Mouse (Mus musculus) right cerebral cortex, adult 2 months (tissue): ENCODE data around the gene Tnrc6c.

ENCODE experiments used
- DNase-seq, 2 experiments: peaks; one replicate each; pipeline ENCODE4 v3.0.0; 2021 to 2022; ENCODE audit warnings: low spot score in 2 of 2

The Tnrc6c gene

DNA sequence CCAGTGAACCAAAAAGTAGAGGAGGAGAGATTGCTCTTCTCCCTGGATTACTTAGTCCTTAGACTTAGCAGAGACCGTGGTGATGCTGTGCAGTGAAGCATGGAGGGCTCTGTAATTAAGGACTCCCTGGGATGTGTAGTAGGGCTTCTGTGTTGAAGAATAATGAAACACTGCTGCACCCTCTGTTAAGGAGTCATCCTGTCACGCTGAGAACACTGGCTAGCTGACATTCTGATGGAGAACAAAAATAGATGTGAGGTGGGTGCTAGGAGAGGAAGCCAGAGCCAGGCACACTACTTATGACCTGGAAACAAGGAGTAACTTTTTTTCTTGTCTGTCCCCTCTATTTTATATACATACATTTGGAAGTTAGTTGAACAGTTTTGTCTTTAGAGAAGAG, 22.6 kb downstream of the Tnrc6c start:
- no peak for DNase-seq

DNA sequence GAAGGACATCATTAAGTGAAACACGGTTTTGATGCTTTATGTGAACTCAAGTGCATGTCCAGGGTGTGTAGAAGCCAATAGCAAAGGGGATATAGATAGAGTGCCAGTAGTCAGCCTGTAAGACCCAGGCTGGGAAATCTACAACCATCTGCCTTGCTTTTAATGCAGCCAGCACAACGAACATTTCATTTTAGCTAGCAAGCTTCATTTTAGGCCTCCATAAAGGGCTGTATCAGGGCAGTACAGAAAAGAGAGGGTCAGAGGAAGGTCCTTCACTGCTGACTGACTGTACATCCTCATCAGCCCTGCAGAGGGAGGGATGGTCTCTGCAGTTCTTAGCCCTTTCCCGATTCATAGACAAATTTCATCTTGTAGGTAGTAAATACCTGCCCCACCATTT, 23.0 kb downstream of the Tnrc6c start:
- DNase-seq = no peak

DNA sequence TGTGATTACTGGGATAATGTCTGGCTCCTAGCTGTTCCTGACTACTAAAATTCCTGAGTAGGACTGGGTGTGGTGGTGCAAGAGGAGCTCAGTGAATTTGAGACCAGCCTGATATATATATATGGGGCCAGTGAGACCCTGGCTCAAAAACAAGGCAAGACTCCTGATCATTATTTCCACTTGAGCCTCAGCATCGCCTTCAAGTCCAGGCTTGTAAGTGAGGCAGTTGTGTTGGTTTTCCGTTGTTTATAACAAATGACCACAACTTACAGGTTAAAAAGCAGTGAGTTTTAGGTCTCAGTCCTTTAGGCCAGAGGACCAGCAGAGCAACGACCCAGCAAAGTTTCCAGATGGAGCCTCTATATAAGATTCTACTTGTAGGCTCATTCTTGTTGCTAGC, 23.5 kb downstream of the Tnrc6c start:
- DNase-seq = no peak

DNA sequence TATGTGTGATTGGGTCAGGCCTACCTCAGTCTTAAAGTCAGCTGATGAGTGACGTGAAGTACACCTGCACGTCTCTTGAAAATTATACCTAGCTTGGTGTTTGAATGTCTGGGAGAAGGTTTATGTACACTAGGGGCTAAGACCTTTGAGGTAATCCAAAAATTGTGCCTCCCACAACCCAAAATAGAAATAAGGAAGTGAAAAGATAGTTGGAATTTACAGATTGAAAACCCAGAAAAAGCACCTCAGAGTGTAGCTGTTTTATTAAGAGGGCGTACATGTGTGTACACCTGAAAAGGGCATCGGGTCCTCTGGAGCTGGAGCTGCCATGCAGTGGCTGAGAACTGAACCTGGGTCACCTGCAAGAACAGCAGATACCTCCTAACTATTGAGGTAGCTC, 24.1 kb downstream of the Tnrc6c start:
- no peak for DNase-seq

DNA sequence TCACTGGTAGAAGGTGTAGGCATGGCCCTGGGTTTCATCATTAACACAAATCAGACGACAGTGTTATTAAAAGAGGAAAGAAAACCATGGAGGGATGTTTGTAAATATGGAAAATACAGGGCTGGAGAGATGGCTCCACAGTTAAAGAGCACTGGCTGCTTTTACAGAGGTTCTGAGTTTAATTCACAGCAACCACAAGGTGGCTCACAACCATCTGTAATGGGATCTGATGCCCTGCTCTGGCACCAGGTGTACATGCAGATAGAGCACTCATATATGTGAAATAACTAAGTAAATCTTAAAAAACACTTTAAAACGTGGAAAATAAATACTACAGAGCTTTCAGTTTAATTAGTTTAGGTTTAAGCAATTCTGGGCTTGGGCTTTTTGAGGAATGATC, 24.7 kb downstream of the Tnrc6c start:
- DNase-seq = no peak

DNA sequence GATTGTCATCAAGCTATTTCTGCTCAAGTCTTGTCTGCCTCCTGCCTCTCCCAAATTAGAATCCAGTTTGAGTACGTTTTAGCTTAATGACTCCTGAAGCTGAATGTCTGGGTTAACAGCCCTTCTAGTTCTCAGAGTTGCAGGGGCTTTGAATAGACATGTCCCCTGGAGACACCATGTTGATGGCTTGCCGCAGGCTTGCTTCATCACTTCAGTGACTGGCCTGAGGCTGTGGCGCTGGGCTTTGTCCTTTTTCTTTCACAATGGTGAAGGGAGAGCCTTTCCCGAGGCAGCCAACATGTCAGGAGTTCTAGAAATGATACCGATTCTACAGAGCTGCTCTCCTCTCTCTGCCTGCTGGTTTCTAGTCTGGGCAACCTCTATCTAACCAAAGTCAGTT, 30.6 kb downstream of the Tnrc6c start:
- no peak for DNase-seq

DNA sequence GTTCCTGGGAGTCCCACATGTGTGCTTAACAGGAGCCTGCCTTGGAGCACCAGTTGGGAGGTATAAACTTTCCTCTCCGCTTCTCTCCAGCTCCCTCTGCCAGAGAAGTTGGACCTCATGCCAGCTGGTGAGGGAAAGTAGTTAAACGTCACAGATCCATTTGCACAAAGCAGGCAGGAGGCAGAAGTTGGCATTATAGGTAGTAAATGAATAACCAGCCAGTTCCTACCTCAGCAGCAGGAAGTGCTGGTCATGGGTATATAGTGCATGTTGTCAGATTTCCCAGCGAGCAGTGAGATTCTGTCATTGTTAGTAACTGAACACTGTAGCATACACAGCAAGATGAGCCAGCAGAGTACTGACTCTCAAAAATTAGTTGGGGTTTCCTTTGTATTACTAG, 31.4 kb downstream of the Tnrc6c start:
- DNase-seq = peak; percentile 34 to 36

DNA sequence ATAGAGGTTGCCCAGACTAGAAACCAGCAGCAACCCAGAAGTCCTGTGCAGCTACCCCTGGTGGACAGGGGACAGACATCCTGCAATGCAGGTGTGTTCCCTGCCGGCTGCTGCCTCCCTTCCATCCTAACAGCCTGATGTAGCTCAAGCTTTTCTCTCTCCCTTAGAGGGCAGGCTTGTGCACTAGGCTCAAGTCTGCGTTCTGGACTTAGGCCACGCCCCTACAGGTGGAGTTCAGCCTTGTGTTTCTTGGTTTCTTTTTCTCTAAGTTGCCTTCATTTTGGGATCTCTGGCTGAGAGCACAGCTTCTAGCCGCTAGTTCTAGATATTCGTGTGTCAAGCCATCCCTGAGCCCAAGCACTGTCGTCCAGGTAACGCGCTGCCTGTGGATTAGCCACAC, 31.9 kb downstream of the Tnrc6c start:
- no peak for DNase-seq

DNA sequence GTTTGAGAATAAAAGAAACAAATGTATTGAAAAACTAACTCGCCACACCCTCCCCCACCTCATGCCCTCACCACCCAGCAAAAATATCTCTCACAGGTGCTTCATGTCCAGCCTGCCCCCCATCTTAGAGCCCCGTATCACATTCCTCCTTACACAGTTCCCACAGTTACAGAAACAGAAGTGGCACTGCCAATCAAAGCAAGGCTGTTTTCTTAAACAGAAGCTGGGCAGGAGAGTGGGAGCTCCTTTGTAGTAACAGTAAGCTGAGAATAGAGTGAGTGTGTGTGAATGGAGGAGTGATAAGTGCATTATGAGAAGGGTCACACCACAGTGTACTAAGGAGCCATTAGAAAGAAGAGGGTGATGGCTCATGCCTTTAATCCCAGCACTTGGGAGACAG, 34.5 kb downstream of the Tnrc6c start:
- no peak for DNase-seq

DNA sequence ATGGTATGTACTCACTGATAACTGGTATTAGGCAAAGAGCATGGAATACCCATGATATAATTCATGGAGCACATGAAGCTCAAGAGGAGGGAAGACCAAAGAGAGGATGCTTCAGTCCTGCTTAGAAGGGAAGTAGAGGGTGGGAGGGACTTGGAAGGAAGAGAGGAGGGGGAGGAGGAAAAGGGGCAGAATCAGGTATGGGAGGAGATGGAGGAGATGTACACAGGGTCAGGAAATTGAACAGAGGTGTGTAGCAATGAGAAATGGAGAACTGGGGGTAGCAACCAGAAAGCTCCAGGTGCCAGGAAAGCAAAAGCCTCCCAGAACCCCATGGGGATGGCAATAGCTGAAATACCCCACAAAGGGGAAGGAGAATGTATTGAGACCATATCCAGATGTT, 37.2 kb downstream of the Tnrc6c start:
- DNase-seq = no peak

DNA sequence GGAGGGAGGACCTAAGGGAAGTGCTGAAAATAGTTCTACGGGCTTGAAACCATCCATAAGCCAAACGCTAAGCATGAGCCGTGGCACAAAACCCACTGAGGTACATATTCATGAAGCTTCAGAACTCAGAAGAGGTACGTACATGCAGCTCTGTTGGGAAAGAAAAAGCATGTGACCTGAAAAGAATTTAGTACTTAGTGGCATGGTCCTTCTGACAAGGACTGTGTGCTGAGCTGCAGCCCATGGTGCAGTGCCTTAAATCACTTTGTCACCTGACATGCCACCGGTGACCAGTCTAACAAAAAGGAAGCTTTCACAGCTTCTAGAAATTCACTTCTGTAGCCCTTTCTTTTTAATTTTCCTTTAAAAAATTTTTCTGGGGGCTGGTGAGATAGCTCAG, 40.0 kb downstream of the Tnrc6c start:
- no peak for DNase-seq

DNA sequence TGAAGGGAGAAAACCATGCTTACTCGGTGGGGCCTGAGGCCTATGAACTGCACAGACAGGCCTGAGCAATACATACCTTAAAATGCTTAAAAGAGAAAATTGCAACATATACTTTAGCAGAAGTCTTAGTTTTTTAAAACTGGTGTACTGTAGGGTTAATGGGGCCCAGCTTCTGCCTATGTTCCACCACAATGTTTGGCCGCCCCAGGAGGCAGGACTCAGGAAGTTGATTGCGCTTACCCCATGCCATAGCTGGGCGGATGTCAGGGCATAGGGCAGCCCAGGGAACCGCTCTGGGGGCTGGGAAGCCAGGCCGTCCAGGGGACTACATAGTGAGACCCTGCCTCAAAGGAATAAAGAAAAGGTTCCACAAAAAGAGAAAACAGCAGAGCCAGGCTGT, 42.5 kb downstream of the Tnrc6c start:
- DNase-seq = no peak

DNA sequence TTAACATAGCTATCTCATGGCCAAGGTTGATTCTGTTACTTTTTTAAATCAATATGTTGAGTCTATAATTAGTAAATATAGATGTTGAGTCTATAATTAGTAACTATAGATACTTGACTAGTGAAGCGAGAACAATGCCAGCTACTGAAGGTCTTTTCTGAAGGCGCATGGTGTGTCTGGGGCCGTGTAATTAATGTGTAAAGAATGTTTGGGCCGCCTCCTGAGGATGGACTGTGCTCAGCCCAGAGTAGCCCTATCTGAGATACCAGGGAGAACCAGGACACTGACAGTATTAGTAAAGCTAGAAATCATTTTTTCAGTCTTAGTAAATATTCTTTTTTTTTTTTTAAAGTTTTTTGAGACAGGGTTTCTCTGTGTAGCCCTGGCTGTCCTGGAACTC, 46.8 kb downstream of the Tnrc6c start:
- DNase-seq = no peak

DNA sequence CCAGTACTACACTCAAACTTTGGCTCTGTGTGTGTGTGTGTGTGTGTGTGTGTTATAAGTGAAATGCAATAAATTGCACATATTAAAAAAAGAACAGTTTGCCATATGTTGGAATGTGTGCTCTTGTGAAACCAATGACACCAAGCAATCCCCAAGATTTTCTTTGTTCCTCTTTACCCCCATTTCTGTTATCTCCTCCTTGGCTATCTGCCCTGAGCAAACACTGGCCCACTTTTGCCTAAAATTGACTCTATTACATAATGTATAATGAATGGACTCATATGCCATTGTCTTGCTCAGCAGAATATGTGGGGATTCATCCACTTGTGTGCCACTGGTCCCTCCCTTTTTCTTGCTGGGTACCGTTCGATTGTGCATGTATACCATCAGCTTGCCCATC, 52.2 kb downstream of the Tnrc6c start:
- DNase-seq = no peak

DNA sequence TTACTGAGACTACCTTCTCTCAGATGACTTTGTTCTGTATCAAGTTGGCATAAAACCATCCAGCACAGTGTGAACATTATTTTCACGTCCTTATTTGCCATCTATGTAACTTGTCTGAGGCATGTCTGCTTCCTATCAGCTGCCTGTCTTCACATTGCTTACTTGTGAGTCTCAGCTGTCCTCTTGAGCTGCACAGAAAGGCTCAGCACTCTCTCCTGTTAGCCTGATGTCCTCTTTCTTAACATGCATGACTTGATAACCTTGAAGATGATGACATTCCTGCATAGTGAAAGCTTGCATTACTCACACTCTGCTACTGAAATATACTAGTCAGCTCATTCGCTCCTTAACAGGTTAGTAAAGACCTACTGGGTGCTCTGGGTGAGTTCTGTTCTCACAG, 53.1 kb downstream of the Tnrc6c start:
- no peak for DNase-seq

DNA sequence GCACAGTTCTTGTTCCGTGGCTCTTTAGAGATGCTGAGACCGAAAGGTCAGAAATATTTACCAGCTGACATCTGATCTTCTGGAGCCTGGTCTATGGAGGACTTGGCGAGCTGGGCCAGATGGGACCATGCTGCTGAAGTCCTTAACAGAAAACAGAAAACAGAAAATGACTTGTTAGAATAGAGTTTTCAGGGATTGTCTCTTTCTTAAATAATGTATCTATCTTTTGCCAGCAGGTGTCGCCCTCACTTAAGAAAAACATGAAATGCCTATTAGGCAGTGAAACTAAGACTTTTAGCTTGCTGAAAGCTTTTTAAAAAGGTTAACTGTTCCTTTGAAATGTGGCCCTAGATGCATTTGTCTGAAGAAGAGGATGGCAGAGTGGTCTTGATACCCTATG, 55.2 kb downstream of the Tnrc6c start:
- DNase-seq = peak; percentile 51 to 75

DNA sequence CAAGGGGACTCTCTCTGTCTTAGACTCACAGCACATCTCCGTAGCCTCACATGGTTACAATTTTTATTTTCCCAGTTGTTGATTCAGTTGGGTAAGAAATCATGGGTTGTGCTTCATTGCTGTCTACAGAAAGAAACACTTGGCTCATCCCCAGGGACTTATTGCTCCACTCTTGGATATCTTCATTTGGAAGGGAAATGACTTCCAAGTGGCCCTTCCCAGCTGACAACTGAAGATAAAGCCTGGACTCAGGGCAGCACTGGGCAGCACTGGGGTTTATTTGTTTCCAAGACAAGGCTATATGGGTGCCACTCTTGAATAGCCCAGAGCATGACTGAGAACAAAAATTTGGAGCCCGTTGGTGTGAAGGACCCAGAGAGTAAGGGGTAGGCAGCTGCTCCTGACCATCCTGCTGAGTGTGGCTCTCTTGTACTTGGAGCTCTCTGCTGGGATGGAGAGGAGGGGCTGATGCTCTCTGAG, 56.8 kb downstream of the Tnrc6c start:
- no peak for DNase-seq

DNA sequence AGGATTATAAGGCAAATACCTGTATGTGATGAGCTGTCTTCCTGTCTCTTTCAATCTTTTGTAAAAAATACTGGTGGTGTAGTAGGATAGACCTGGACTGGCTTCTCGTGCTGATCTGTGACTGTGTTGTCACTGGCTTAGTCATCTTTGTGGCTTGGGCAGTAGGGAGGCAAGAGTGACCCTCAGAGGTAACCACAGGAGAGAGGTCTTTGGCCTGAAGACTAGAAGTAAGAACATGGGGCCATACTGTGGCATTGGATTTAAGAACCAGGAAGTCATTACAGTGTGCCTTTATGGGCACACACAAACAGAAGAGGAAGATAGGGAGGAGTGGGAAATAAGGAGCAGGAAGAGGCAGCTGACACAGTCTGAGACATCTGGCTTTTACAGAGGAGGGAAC, 58.0 kb downstream of the Tnrc6c start:
- DNase-seq = no peak

DNA sequence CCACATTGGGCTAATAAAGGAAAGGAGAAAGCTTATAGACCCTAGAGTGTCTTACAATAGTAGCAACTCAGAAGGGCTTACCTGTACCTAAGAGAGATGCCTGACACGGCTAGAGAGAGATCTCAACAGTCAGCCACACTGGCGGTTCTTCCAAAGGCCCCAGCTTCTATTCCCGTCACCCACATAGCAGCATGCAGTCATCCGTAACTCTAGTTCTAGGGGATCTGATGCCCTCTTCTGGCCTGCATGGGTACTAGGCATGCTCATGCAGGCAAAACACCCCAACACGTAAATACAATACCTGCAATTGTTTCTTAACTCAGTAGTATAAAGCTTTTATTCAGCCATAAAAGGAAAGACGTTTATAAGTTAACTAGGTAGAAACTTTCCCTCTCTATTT, 59.3 kb downstream of the Tnrc6c start:
- no peak for DNase-seq

DNA sequence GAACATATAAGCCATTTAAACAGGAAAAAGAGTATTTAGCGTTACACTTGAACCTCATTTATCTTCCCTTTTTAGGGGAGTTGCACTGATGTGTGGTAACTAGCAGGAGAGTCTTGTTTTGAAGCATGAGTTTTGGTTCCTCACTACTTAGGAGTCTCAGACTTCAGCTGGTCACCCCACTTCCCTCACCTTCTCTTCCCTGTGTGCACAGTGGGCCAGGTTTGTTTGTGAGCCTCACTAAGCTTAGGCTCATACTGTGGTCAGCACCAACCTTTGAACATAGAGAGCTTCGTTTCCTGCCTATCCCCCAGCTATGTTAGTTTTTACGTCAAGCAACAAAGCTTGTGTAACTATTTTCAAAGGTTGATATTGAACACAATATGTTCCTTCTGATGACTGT, 64.7 kb downstream of the Tnrc6c start:
- DNase-seq = no peak

DNA sequence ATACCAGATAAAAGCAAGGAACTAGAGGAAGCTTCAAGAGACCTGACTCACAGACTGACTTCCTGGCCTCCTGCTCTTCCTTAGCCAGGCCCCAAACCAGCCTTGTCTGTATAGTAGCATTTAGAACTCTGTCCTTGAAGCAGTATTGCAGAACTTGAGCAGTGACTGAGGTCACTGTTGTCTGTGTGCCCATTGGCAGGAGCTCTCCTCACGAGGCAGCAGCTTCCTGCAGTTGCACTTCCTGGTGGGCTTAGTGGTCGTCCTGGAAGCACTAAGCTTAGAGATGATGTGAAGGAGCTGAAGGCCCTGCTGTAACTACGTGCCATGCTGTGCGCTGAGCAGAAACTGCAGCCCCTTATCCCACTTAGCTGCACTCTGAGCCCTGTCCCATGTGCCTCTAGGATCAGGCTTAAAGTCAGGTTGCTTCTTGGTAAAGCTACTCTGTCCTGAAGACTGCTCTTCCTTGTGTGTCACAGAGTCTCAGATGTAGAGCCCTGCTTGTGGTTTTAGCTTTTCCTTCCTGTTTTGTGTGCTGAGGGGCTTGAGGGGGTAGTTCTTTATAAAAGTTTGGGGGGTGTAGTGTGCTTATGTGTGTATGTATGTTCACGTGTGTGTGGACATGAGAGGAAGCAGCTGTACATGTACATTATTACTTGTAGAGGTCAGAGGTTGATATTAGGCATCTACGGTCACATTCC, 70.7 kb downstream of the Tnrc6c start:
- DNase-seq = no peak

DNA sequence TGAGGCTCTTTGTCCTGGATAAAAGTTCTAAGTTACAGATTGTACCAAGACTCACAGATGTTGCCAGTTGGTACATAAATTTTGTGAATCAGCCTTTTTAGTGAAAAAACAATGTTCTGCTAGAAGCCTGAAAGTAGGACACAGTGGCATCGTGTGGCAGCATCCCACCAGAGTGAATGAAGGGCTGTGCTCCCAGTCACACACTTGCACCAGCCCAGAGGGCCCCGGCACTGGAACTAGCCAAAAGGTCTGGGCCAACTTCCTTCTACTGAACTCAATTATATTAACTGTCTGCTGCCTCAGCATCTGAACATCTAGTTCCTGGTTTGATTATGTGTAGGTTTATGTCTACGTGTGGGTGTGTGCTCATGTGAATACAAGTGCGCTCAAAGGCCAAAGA, 72.9 kb downstream of the Tnrc6c start:
- DNase-seq = no peak

DNA sequence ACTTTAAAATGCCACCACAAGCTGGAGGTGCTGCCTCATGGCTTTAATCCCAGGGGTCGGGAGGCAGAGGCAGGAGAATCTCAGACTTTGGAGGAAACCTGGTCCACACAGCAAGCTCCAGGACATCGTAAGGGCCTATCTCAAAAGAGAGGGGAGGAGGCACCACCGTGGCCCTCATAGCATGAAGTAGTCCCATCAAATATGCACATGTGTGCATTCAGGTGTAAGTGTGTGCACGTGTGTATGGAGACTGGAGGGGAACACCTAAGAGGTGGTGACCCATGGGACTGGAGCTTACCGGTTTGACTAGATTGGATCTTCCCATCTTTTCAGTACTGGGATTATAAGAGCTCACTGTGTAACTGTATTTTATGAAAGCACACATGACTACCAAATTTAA, 74.2 kb downstream of the Tnrc6c start:
- DNase-seq = no peak

DNA sequence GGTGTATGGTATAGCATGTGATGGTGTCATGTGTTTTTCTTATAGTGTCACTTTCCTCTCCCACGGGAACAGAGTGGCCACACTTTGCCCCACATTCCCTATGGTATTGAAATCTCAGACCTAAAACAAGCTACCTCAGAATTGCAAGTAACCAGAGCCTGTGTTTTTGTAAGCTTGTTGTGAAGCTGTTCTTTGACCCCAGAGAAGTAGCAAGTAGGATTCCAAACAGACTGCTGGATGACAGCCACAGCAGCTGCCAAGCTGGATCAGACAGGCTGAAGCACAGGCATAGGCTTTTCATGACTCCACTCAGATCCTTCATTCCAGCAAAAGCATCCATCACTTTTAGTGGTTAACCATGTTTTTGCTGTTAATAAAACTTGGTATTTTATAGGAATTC, 74.8 kb downstream of the Tnrc6c start:
- DNase-seq = no peak
